Mouse (Mus musculus) heart, postnatal 14 days (tissue): ENCODE data around the gene Ctdspl. TPM values are rescaled to one million over a fixed set of nuclear protein-coding genes. Genes with fewer than 3 reads are reported as not detected.
A peak's percentile ranks its signal among the peaks of the same experiment; 100 is the strongest.

Source experiments
- DNase-seq, 2 experiments: peaks; one replicate each; pipeline ENCODE4 v3.0.0; 2021 to 2022
- intact Hi-C: fragments of 180-260 bp; cut with DNase I; formaldehyde crosslinking; loops from one replicate; pipeline ENCODE4 v1.15.1; 2025
- long read RNA-seq, 2 experiments: library from polyadenylated mRNA; stranded (forward); transcript quantifications; one replicate each; pipeline ENCODE4 v2.0.0; 2021
- total RNA-seq, 2 experiments: library from RNA; stranded (reverse); gene quantifications; 2 replicates each; pipeline ENCODE4 v1.2.3; 2021

The Ctdspl gene
- 10 to 100 TPM; 12.3 to 13.7 TPM for total RNA-seq
- long read RNA-seq, experiment 1, full-length matches to known transcripts, result 7 of 10 reads
- long read RNA-seq, experiment 1, partial matches to known transcripts, result 0 of 10 reads
- long read RNA-seq, experiment 1, other reads (novel, unspliced or antisense), result 3 of 10 reads
- long read RNA-seq, experiment 2, full-length matches to known transcripts, result 11 of 22 reads
- long read RNA-seq, experiment 2, partial matches to known transcripts, result 1 of 22 reads
- long read RNA-seq, experiment 2, other reads (novel, unspliced or antisense), result 10 of 22 reads

DNA sequence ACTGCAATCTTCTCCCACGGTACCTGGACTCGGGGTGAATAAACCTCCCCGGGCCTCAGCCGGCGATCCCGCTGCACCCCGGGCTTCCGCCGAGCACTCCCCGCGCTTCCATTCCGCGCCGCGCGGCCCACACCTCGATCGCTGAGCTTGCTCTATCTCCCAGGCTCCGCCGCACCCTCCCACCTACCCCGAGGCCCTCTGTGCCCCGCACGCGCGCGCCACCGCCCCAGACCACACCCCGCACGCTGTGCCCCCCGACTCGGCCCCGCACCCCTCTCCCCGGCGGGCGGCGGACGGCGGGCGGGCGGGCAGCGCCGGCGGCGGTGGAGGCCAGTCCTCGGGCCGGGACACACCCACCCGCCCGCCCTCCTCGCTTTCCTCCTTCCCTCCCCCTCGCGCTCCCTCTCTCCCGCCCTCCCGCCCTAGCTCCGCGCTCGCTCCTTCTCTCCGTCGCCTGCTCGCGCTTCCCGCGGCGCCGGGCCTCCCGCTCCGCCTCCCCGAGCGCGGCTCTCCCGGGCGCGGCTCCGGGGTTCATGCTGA, at the start of gene Ctdspl:
Ctdspl (plus strand) TSS at position 343 of the 540 bp plus-strand sequence.
- peak; percentile 59 to 69 for DNase-seq
- intact Hi-C loops, result loop anchor here (2.0 to 5.0 kb wide), 2 partner anchors 51 to 79 kb away; no protein-coding TSS in a partner anchor

DNA sequence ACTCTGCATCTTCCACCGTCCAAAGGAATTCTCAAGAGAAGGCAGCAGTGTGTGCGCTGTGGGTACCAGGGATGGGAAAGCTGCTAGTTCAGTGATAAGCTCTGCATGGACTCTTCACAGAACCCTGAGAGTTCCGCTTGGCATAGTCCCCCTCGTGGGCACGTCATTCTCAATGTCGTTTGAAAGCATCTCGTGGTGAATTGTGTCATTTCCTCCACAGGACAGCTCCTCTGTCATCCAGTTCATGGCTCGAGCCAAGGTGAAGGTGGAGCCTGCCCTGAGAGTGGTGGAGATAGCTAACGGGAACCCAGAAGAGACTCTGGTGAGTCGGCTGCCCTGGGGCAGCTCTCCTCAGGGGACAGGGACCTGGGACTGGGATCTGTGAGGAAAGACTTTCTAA, 49.4 kb upstream of the Ctdspl start:
- DNase-seq, result no peak
- intact Hi-C loops, result no loop called here

GRCm38 (mm10) chr9:118877365-118878008, 48.8 kb upstream of the Ctdspl start:
- DNase-seq, result peak; percentile 9 to 42

GRCm38 (mm10) chr9:118878596-118878995, 47.7 kb upstream of the Ctdspl start:
- no peak for DNase-seq
- intact Hi-C loops, result no loop called here

More at GRCm38 (mm10) chr9:118877365-118878008, 48.8 kb upstream of the Ctdspl start:
- intact Hi-C loops, result no loop called here

DNA sequence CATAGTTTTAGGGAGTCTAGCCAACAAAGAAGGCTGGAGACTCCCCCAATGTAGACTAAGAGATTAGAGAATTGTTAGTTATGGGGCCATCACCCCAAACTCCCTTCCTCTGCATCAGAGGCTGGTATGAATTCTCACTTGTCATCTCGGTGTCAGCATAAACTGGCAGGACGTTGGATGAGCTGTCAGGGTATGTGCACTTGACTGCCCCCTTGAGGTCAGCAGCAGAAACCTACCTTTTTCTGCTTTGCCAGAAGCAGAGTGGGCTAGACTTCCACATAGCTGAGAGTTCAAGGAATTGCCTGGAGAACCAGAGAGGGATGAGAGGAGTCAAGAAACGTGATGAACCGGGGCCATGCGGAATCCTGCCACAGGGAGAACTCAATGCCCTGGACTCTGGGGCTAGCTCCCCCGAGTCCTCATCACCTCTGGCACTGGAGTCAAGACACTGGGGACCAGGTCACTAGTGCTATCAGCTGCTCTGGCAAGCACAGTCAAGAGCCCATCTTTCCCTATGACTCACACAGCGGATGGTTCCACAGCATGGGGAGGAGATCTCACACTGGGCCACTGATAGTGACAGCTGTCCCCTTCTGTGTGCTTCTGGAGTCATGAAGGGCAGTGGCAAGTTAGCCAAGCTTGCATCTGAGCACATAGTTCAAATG, 44.8 kb upstream of the Ctdspl start:
- intact Hi-C loops, result no loop called here
- DNase-seq, result peak; percentile 10 to 35

DNA sequence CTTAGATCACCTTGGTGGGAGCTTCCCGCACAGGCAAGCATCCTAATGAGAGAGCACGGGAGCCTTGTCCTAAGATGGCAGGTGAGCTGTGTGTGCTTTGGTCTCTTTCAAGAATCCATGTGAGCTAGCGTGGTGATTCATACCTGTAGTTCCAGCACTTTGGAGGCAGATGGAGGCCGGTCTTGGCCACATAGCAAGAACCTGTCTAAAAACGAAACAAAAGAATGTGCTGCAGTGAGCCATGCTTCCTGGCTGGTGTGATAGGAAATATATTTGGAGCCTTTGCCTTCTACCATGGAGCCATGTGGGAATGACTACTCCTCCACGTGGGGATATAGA, 44.3 kb upstream of the Ctdspl start:
- intact Hi-C loops, result no loop called here
- no peak for DNase-seq

- no peak for DNase-seq
- intact Hi-C loops, result no loop called here
Measured at GRCm38 (mm10) chr9:118883150-118883549, 43.1 kb upstream of the Ctdspl start.

DNA sequence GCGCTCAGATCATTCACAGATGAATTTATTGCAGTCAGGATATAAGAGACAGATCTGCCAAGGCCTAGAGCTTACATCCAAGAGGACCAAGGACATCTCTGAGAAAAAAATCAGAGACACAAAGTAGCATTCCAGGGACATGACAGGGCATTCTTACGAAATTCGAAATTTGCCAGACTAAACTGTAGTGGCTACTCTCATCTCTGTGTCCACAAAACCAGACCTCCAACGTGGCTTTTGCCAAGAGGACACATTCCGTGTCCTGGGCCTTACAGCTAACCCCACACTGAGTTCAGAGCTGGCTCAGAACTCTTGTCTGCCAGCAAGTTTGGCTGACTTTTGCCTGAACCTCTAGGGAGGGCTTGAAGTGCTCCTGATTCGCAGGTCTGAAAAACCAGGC, 40.5 kb upstream of the Ctdspl start:
- intact Hi-C loops, result no loop called here
- peak; percentile 13 to 37 for DNase-seq

GRCm38 (mm10) chr9:118887201-118887600, 39.1 kb upstream of the Ctdspl start:
- intact Hi-C loops, result no loop called here
- peak; percentile 15 to 52 for DNase-seq

GRCm38 (mm10) chr9:118887734-118888133, 38.5 kb upstream of the Ctdspl start:
- no peak for DNase-seq
- intact Hi-C loops, result no loop called here

DNA sequence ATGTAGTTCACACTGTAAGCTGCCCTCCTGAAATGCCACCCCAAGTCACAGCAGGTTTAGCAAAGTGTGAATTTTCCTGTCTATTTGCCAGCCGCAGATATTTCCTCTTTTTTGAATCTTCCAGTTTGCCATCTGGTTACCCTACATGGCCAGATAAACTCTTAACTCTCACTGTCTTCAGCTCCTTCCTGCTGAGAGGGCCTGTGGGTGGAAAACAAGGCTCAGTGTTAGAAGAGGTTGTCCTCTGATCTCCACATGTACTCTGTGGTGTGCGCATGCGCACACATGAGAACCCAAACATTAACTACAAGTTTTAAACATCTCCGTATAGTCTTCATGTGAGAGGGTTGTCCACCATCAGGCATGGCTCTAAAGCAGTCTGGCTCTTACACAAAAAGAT, 36.1 kb upstream of the Ctdspl start:
- DNase-seq, result no peak
- intact Hi-C loops, result no loop called here

GRCm38 (mm10) chr9:118890645-118891044, 35.6 kb upstream of the Ctdspl start:
- intact Hi-C loops, result no loop called here
- peak in 1 of 2 experiments; percentile 36 for DNase-seq

DNA sequence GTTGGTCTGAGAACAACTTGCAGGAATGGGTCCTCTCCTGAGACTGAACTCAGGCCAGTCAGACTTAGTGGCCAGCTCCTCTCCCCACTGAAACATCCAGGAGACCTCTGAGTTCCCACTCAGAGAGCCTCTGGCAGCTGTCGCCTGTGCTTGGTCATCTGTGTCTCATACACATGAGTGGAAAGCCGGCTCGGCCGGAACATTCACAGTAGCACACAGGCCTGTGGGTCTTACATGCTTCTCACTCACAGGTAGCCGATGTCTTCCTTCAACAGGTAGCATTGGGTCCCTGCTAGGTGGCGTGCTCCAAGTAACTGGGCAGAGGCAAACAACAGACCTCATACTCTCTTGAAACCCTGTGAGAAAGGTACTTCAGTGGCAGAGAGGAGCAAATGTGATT, 35.2 kb upstream of the Ctdspl start:
- intact Hi-C loops, result no loop called here
- DNase-seq, result peak in 1 of 2 experiments; percentile 18

DNA sequence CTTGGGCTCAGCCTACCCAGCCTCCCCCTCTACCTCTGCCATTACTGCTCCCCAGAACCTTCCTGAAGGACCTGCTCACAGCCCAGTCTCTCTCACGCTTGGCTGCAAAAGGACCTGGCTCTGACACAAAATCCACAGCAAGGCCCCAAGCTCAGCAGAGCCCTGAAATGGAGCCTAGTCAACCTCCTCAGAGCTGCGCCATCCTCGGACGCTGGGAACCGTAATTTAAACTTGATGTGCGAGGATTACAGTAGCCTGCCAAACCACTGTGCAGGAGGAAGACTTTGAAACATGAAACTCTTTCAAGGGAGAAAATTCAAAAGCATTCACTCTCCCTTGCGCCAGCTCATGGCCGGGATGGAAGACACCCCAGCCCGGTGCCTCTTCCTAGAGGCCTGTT, 34.7 kb upstream of the Ctdspl start:
- intact Hi-C loops, result no loop called here
- DNase-seq, result no peak

GRCm38 (mm10) chr9:118895101-118895500, 31.2 kb upstream of the Ctdspl start:
- intact Hi-C loops, result no loop called here

DNA sequence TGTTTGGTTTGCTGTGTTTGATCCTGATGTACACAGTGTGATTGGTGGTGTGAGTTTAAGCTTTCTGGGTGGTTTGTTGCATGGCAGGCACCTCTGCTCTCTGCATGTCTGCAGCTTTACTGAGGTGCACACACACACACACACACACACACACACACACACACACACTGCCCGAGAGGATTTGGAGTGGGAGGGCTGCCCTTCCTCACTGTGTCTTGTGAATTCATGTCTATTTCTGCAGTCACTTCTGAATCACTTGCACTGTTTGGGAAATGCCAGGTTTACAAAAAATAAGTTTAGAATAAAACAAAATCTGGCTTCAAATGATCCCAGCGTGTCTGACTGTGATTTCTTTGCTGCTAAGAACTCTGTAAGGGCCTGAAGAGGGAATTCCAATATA, 25.6 kb upstream of the Ctdspl start:
- intact Hi-C loops, result no loop called here
- no peak for DNase-seq

More at GRCm38 (mm10) chr9:118895101-118895500, 31.2 kb upstream of the Ctdspl start:
- no peak for DNase-seq

DNA sequence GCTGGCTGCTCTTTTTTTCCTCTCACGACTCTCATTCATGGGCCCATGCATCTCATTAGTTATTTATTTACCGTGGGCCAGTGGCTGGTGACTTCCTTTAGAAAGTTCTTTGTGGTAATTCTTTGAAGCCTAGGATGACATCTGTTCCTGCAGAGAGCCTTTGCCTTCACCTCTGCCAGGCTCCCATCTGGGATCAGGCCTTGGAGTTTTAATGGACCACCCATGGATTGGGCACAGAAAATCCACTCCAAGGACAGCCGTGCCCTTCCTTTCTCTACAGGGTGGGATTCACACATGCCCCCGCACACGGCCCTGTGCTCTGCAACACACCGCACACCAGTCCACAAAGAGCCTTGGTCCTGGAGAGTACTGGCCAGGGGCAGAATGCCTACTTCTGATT, 24.3 kb upstream of the Ctdspl start:
- no peak for DNase-seq
- intact Hi-C loops, result no loop called here

DNA sequence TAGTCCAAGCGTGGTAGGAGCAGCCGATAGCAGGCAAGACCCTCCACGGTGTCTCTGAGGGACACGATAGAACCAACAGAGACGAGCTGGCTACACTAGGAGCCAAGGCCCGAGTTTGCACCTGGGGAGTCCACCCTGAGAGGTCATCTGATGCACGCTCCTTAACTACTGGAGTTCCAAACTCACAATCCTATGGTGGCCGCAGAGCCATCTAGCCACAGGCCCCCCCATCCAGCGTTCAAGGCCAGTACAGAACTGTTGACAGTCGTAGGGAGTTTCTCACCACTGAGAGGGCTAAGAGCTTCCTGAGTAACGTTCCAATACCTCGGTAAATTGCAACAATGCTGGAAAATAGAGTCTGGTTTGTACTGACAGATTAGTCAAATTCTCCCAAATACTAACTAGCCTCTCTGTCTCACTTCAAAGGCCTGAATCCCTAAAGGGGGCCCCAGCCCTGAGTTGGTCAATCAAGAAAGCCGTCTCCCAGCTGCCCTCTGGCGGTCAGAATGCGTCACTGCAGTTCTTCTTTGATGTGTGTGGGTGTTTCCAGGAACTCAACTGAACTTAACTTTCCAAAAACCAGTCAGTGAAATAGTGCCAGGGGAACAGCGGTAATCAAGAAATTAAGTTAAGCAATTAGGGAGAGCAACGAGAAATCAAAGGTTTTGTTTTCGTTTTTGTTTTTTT, 18.2 kb upstream of the Ctdspl start:
- peak; percentile 81 to 88 for DNase-seq
- intact Hi-C loops, result loop anchor here (1.0 kb wide), 2 partner anchors 302 to 319 kb away; partner anchors contain the start of gene Itga9

DNA sequence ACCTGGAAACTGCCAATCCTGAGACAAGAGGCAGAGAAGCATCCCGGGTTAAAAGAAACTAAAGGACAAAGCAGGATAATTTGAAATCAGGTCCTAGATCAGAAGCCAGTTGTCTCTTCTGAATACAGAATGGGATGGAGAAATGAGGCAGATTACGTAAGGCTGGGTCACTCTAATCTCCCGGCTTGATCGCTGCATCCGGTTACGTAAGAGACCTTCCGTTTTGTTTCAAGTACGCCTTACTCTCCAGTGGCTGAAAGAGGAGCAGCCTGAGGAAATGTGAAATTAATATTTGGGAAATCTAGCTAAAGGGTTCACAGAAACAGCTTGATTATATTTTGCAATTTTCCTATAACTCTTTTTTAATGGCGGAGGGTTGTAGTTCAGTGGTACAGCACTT, 13.2 kb upstream of the Ctdspl start:
- intact Hi-C loops, result no loop called here
- no peak for DNase-seq

DNA sequence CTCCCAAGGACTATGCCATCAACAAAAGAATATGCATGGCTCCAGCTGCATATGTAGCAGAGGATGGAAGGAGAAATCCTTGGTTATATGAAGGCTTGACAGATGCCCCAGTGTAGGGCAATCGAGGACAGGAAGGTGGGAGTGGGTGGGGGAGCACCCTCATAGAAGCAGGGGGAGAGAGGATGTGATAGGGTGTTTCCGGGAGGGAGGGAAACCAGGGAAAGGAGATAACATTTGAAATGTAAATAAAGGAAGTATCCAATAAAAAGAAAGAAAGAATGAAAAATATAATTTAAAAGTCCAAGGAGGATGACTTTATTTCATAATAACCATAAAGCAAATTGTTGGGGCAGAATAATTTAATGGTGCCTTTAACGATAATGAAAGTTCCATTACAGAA, 12.6 kb upstream of the Ctdspl start:
- intact Hi-C loops, result no loop called here
- DNase-seq, result no peak

DNA sequence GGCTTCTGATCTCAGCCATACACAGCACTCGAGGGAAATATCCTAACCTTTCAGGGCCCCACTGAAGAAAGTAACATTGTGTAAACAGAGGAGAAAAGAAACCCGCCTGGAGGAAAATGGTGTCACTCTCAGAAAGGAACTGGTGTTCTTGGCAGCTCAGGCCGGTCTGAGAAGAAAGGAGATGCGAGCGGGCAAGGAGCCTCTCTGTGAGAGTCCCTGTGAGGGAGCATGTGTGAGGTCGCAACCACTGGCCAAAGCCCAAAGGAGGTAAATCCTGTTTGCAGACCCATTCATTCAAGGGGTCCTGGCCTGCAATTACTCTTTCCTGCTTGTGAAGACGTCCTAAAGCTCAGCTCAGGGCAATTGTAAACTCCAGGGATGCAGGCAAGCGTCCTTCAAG, 11.7 kb upstream of the Ctdspl start:
- DNase-seq, result no peak
- intact Hi-C loops, result no loop called here
